Mouse (Mus musculus): Measurements from ENCODE around the gene Eif1ad. TPM values are rescaled to one million over a fixed set of nuclear protein-coding genes. Genes with fewer than 3 reads are reported as not detected.
A peak's percentile ranks its signal among the peaks of the same experiment; 100 is the strongest.

Eif1ad gene
- polyA plus RNA-seq, 1 experiment from 2014 or later = 42.8 TPM

DNA sequence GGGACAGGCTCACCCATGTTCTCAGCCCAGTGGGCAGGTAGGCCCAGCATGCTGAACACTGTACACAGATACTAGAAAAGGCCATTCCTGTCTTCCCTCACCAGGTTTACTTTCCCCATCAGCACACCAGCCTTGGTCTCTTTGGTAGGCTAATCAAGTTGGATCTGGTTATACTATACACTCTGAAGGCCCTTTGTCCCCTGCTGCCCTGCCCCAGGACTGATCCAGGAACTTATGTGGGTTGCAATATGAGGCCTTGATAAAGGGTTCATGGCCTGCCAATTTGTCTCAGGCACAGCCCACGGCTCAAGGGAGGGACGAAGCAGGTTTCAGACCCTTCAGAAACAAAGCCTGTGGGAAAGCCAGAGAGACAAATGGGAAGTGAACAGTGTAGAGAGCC lies 12.9 kb upstream of the Eif1ad start:
- Histone ChIP-seq H3K9ac (replicated peaks) (no peak overlapping the region), H3K27me3 (replicated peaks) (no peaks in the 10 kb centered on the region; the same call in 1 of the 2 replicates), H3K27ac (replicated peaks) (no peak overlapping the region), H3K36me3 (no peaks in the 10 kb centered on the region), H3K4me1 (peaks cover 6% of the 10 kb centered on the region), H3K9me3 (replicated peaks) (no peaks in the 10 kb centered on the region), H3K4me3 (replicated peaks) (no peak overlapping the region), H3K4me2 (no peak overlapping the region)
- WGBS = 90% methylated on average over 2 of the region's 2 CpGs
- ATAC-seq (ENCODE audit: low FRiP score) = no peak

DNA sequence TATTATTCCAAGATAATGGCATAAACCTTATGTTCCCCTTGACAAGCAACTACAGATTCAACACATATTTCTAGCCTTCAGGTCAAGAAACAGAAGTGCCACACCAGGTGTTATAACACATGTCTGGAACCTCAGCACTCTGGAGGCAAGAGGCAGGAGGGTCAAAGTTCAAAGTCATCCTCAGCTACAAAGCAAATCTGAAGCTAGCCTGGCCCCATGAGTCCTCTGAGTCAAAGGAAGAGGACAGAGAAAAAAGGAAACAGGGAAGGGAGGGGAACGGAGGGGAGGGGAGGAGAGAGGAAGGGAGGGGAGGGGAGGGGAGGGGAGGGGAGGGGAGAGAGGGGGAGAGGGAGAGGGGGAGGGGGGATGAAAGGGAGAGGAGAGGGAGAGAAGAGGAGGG lies 10.5 kb upstream of the Eif1ad start:
- no peak overlapping the region for H3K4me2 ChIP-seq
- WGBS = no CpG with 5 or more reads among the region's 1 CpGs
- no peaks in the 10 kb centered on the region for H3K4me1 ChIP-seq
- no peaks in the 10 kb centered on the region for H3K36me3 ChIP-seq
- H3K27me3 ChIP-seq (replicated peaks) = no peaks in the 10 kb centered on the region
- no peak overlapping the region for H3K4me3 ChIP-seq (replicated peaks)
- H3K9me3 ChIP-seq (replicated peaks) = no peaks in the 10 kb centered on the region
- no peak overlapping the region for H3K9ac ChIP-seq (replicated peaks)
- H3K27ac ChIP-seq (replicated peaks) = no peak overlapping the region
- no peak for ATAC-seq (ENCODE audit: low FRiP score)

DNA sequence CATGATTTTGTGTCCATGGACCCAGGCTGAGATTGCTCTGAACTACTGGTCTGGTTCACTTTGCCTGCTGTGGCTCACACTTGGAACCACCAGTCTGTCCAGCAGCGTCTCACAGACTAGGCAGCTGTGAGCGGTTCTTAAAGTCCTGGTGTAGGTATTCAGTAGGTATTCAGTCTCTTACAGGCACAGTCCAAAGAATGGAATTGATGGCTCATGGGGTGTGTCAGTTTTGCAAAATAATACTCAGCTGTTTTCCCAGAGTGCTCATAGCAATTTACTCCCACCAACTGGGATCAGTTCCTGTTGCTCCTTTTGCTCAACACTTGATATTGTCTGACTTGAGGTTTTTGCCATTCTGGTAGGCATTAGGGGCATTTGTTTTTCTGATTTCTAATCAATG lies 4.4 kb upstream of the Eif1ad start:
- Histone ChIP-seq H3K4me2 (no peak overlapping the region), H3K9me3 (replicated peaks) (no peaks in the 10 kb centered on the region), H3K4me1 (peaks cover 13% of the 10 kb centered on the region), H3K36me3 (peaks cover 21% of the 10 kb centered on the region), H3K9ac (replicated peaks) (no peak overlapping the region), H3K4me3 (replicated peaks) (no peak overlapping the region), H3K27me3 (replicated peaks) (no peaks in the 10 kb centered on the region), H3K27ac (replicated peaks) (no peak overlapping the region)
- ATAC-seq (ENCODE audit: low FRiP score) = no peak
- WGBS = 79% methylated on average over 2 of the region's 2 CpGs

DNA sequence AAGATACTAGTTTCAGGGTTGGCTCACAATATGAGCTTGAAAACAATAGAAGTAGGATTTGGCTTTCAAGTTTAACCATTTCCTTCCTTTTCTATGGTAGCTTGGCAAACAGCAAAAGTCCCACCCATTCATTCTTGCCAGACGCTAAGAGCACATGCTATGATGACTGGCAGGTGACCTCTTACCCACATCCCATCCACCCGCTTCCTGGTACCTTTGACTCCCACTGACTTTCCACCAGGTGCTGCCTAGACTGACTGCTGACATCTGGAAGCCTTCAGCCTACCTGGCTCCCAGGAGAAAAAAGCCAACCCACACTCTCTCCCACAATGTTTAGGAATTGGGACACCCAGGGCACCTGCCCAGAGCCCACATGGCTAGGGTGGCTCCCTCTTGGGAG lies 2.4 kb upstream of the Eif1ad start:
- no peak for ATAC-seq (ENCODE audit: low FRiP score)
- Histone ChIP-seq H3K36me3 (peaks cover 28% of the 10 kb centered on the region), H3K9me3 (replicated peaks) (no peaks in the 10 kb centered on the region), H3K4me3 (replicated peaks) (no peak overlapping the region), H3K4me2 (no peak overlapping the region), H3K4me1 (peaks cover 29% of the 10 kb centered on the region), H3K9ac (replicated peaks) (no peak overlapping the region), H3K27ac (replicated peaks) (no peak overlapping the region), H3K27me3 (replicated peaks) (no peaks in the 10 kb centered on the region)
- WGBS = 89% methylated on average over 2 of the region's 2 CpGs

DNA sequence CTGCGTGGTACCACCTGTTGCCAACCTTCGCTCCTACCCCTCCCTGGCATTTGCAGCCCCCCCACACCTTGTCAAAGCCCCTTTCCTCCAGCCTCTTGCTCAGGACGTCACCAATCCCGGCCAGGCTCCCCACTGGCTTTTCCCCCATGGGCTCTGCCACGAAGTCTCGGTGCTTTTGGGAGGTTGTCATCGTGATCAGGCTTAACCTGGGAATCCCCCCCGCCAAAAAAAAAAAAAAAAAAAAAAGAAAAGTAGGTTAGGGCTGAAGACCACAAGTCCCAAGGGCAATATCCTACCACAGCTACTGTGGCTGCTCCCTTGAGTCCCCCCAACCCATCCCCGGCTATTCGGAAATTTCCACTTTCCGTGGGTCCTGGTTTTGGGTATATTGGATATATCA lies 790 bp upstream of the Eif1ad start:
- Histone ChIP-seq H3K4me1 (peaks cover 29% of the 10 kb centered on the region), H3K4me3 (replicated peaks) (peak overlapping the region; percentile 76), H3K9ac (replicated peaks) (peak overlapping the region; percentile 74), H3K36me3 (peaks cover 44% of the 10 kb centered on the region), H3K4me2 (peak overlapping the region; percentile 96), H3K9me3 (replicated peaks) (no peaks in the 10 kb centered on the region), H3K27me3 (replicated peaks) (no peaks in the 10 kb centered on the region), H3K27ac (replicated peaks) (peak overlapping the region; percentile 95)
- WGBS = 18% methylated on average over 11 of the region's 11 CpGs
- ATAC-seq (ENCODE audit: low FRiP score) = no peak

DNA sequence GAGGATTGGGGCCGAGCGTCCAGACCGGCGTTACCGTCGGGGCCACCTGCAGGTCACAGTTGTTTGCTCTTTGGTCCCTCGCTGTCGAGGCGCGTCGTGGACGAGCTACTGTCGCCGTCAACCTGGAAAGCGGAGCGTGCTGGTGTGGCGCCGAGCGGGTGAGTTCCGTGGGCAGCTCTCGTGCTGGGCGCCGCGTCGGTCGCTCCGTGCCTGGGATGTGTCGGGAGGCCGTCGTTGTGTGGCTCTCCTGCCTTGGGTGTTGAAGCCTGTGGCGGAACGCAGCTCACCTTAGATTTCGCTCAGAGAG lies 465 bp downstream of the Eif1ad start, which contains the start of gene Banf1:
Banf1 (minus strand) TSS at position 116 of the 307 bp plus-strand sequence.
- H3K36me3 ChIP-seq = peaks cover 53% of the 10 kb centered on the region
- H3K9ac ChIP-seq (replicated peaks) = peak within 1 kb of the TSS; percentile 74
- H3K4me1 ChIP-seq = peaks cover 29% of the 10 kb centered on the region
- peak within 1 kb of the TSS; percentile 96 for H3K4me2 ChIP-seq
- H3K9me3 ChIP-seq (replicated peaks) = no peaks in the 10 kb centered on the region
- WGBS = under 1% methylated on average over 33 of the region's 33 CpGs
- no peak for ATAC-seq (ENCODE audit: low FRiP score)
- H3K4me3 ChIP-seq (replicated peaks) = peak within 1 kb of the TSS; percentile 76
- peak within 1 kb of the TSS; percentile 95 for H3K27ac ChIP-seq (replicated peaks)
- H3K27me3 ChIP-seq (replicated peaks) = no peaks in the 10 kb centered on the region

DNA sequence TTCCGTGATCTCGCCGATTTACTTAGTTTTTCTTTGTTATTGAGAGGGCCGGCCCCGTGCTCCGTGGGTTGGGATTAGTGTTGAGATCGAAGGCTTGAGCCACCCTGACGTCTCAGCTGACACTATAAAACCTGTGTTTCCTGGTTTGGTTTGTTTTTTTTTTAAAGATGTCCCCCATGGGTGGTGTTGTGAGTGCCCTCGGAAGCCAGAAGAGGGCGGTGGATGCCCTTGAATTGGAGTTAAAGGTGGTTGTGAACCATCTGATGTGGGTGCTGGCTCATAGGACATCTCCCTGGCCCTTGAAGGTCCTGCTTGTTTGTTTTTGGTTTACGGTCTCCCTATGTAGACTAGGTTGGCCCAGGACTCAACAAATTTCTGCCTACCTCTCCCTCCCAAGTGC lies 914 bp downstream of the Eif1ad start:
- 9% methylated on average over 11 of the region's 11 CpGs for WGBS
- Histone ChIP-seq H3K4me1 (peaks cover 29% of the 10 kb centered on the region), H3K4me3 (replicated peaks) (peak overlapping the region; percentile 76), H3K27me3 (replicated peaks) (no peaks in the 10 kb centered on the region), H3K9me3 (replicated peaks) (no peaks in the 10 kb centered on the region), H3K36me3 (peaks cover 58% of the 10 kb centered on the region), H3K4me2 (peak overlapping the region; percentile 96), H3K27ac (replicated peaks) (peak overlapping the region; percentile 95), H3K9ac (replicated peaks) (peak overlapping the region; percentile 74)
- ATAC-seq (ENCODE audit: low FRiP score) = no peak

DNA sequence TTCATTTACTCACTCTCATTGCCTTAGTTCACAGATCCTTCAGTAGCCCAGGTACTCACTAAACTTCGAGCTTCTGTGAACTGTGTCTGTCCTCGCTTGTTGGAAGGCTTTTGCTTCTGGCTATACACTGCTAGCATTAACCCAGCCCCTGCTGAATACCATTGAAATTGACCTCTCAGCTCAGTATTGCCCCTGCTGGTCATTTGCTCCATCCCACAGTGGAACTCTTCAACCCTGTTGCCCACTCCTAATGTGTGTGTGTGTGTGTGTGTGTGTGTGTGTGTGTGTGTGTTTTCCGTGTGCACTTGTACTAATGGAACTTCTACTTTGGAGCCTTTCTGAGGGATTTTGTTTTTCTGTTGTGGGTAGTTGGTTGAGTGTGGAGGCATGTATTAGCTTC lies 4.4 kb downstream of the Eif1ad start:
- 85% methylated on average over 3 of the region's 3 CpGs for WGBS
- Histone ChIP-seq H3K9me3 (replicated peaks) (no peaks in the 10 kb centered on the region), H3K36me3 (peaks cover 65% of the 10 kb centered on the region), H3K4me2 (no peak overlapping the region), H3K27me3 (replicated peaks) (no peaks in the 10 kb centered on the region), H3K27ac (replicated peaks) (no peak overlapping the region), H3K9ac (replicated peaks) (no peak overlapping the region), H3K4me1 (peaks cover 17% of the 10 kb centered on the region), H3K4me3 (replicated peaks) (no peak overlapping the region)
- no peak for ATAC-seq (ENCODE audit: low FRiP score)

DNA sequence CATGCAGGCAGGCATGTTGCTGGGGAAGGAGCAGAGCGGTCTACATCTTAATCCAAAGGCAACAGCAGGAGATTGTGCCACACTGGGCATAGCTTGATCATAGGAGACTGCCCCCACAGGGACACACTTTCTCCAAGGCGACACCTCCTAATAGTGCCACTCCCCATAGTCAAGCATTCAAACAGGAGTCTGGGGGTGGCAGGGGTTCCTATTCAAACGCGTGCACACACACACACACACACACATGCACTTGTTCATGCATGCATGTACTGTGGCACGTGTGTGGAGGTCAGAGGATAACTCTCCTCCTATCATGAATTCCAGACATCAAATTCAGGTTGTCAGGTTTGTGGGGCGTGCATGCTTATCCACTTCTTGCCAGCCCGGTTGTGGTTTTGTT lies 6.2 kb downstream of the Eif1ad start:
- H3K9ac ChIP-seq (replicated peaks) = no peak overlapping the region
- H3K36me3 ChIP-seq = peaks cover 78% of the 10 kb centered on the region
- H3K4me2 ChIP-seq = no peak overlapping the region
- H3K27ac ChIP-seq (replicated peaks) = no peak overlapping the region
- ATAC-seq (ENCODE audit: low FRiP score) = no peak
- no peaks in the 10 kb centered on the region for H3K9me3 ChIP-seq (replicated peaks)
- peaks cover 11% of the 10 kb centered on the region for H3K4me1 ChIP-seq
- no peaks in the 10 kb centered on the region for H3K27me3 ChIP-seq (replicated peaks)
- no peak overlapping the region for H3K4me3 ChIP-seq (replicated peaks)
- WGBS = 96% methylated on average over 7 of the region's 7 CpGs

DNA sequence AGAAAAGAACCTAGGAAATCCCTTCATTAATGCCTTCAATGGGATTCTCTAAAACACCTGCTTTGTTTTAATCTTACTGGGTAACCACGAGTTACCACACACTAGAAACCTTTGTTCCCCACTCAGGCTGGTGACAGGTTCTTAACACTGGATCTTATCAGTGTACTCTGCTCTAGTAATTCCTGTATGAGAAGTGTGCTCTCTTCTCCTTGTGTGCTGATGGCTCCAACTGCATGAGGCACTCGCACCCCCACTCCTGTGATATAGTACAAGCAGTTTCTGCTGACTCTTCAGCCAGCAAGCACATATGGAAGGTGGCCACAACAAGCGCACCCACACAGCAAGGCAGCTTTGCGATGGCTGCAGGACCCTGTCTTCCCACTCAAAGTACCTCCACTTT lies 7.6 kb downstream of the Eif1ad start:
- no peaks in the 10 kb centered on the region for H3K4me1 ChIP-seq
- no peaks in the 10 kb centered on the region for H3K9me3 ChIP-seq (replicated peaks)
- no peak for ATAC-seq (ENCODE audit: low FRiP score)
- no peak overlapping the region for H3K4me2 ChIP-seq
- H3K9ac ChIP-seq (replicated peaks) = no peak overlapping the region
- H3K36me3 ChIP-seq = peaks cover 84% of the 10 kb centered on the region
- H3K27ac ChIP-seq (replicated peaks) = no peak overlapping the region
- H3K4me3 ChIP-seq (replicated peaks) = no peak overlapping the region
- no peaks in the 10 kb centered on the region for H3K27me3 ChIP-seq (replicated peaks)
- WGBS = 85% methylated on average over 4 of the region's 4 CpGs

DNA sequence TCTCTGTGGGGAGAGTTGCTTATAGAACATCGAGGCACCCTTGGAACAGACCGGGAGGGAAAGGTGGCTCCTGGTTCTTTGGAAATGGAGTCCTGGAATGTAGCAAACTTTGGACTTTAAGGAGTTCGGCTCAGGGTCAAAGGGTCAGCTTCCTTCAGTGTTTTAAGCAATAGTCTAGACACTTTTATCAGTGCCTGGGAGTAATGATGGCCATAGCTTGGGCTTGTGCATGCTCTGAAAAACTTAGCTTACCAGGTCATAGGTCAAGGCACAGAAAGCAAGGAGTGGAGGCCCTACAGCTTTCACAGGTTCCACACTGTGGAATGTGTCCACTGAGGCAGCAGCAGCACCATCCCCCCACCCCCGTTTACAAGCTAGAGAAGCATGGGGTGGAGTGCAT lies 8.2 kb downstream of the Eif1ad start:
- ATAC-seq (ENCODE audit: low FRiP score) = no peak
- Histone ChIP-seq H3K27ac (replicated peaks) (no peak overlapping the region), H3K27me3 (replicated peaks) (no peaks in the 10 kb centered on the region), H3K9ac (replicated peaks) (no peak overlapping the region), H3K9me3 (replicated peaks) (no peaks in the 10 kb centered on the region), H3K4me3 (replicated peaks) (no peak overlapping the region), H3K4me1 (no peaks in the 10 kb centered on the region), H3K36me3 (peaks cover 85% of the 10 kb centered on the region), H3K4me2 (no peak overlapping the region)
- 82% methylated on average over 4 of the region's 4 CpGs for WGBS

DNA sequence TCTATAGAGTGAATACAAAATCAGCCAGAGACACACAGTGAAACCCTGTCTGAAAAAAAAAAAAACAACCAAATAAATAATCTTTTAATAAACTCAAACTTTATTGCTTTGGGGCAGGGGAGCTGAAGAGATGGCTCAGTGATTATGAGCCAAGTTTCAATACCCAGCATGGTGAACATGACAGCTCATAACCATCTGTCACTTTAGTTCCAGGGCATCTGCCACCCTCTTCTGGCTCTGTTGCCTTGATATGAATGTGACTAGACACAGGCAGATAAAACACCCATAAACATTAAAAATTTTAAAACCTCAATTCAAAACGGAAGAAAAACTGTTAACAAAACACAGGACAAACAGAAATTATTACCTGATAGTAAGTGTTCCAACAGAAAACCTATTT lies 10.9 kb downstream of the Eif1ad start:
- no peaks in the 10 kb centered on the region for H3K27me3 ChIP-seq (replicated peaks)
- no peak overlapping the region for H3K4me3 ChIP-seq (replicated peaks)
- no peak overlapping the region for H3K27ac ChIP-seq (replicated peaks)
- H3K9ac ChIP-seq (replicated peaks) = no peak overlapping the region
- no peak overlapping the region for H3K4me2 ChIP-seq
- no peaks in the 10 kb centered on the region for H3K4me1 ChIP-seq
- no peak for ATAC-seq (ENCODE audit: low FRiP score)
- 87% methylated on average over 1 of the region's 1 CpGs for WGBS
- H3K36me3 ChIP-seq = peaks cover 88% of the 10 kb centered on the region
- no peaks in the 10 kb centered on the region for H3K9me3 ChIP-seq (replicated peaks)

DNA sequence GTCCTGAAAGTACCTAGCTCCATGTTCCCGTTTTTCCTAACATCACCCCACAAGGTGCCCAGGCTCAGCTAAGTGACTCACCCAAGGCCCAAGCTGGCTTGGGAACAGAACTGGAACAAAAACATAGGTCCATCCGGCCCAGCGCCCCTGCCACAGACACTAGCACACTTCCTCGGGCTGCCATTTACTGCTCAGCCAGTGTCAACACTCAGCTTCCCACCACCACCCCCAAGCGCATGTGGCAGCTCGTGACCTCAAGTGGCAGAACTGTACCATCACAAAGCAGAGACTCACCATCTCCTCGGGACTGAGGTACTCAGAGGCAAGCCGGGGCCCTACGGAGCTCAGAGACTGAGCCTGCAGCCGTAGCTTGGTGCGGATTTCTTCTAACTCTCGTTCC lies 16.8 kb downstream of the Eif1ad start:
- 99% methylated on average over 12 of the region's 12 CpGs for WGBS
- H3K9ac ChIP-seq (replicated peaks) = no peak overlapping the region
- peaks cover 76% of the 10 kb centered on the region for H3K36me3 ChIP-seq
- ATAC-seq (ENCODE audit: low FRiP score) = no peak
- no peaks in the 10 kb centered on the region for H3K27me3 ChIP-seq (replicated peaks)
- H3K4me1 ChIP-seq = peaks cover 21% of the 10 kb centered on the region
- no peak overlapping the region for H3K4me2 ChIP-seq
- H3K27ac ChIP-seq (replicated peaks) = no peak overlapping the region
- no peak overlapping the region for H3K4me3 ChIP-seq (replicated peaks)
- no peaks in the 10 kb centered on the region for H3K9me3 ChIP-seq (replicated peaks)
